Mouse (Mus musculus) ES-E14 (cell line): ENCODE measurements around the gene Cyb5d1.

Experiments
- CHD2 ChIP-seq: IDR thresholded peaks from 2 replicates; pipeline ENCODE4 v1.6.1; 2014; ENCODE audit warnings: mild to moderate bottlenecking, low read depth, low read length, inconsistent platforms
- HCFC1 ChIP-seq: IDR thresholded peaks from 2 replicates; pipeline ENCODE4 v1.6.1; 2012; ENCODE audit warnings: low read length, inconsistent platforms, borderline replicate concordance; ENCODE audit not compliant: insufficient read depth
- MAFK ChIP-seq: IDR thresholded peaks from 2 replicates; pipeline ENCODE4 v1.6.1; 2014; ENCODE audit warnings: mild to moderate bottlenecking, low read depth, low read length, inconsistent platforms; ENCODE audit not compliant: insufficient read depth
- ZC3H11A ChIP-seq: IDR thresholded peaks from 2 replicates; pipeline ENCODE4 v1.6.1; 2012; ENCODE audit warnings: low read depth, mild to moderate bottlenecking, inconsistent platforms, low read length, borderline replicate concordance
- ZNF384 ChIP-seq: IDR thresholded peaks from 2 replicates; pipeline ENCODE4 v1.6.1; 2012; ENCODE audit warnings: low read depth, low read length, inconsistent platforms

DNA sequence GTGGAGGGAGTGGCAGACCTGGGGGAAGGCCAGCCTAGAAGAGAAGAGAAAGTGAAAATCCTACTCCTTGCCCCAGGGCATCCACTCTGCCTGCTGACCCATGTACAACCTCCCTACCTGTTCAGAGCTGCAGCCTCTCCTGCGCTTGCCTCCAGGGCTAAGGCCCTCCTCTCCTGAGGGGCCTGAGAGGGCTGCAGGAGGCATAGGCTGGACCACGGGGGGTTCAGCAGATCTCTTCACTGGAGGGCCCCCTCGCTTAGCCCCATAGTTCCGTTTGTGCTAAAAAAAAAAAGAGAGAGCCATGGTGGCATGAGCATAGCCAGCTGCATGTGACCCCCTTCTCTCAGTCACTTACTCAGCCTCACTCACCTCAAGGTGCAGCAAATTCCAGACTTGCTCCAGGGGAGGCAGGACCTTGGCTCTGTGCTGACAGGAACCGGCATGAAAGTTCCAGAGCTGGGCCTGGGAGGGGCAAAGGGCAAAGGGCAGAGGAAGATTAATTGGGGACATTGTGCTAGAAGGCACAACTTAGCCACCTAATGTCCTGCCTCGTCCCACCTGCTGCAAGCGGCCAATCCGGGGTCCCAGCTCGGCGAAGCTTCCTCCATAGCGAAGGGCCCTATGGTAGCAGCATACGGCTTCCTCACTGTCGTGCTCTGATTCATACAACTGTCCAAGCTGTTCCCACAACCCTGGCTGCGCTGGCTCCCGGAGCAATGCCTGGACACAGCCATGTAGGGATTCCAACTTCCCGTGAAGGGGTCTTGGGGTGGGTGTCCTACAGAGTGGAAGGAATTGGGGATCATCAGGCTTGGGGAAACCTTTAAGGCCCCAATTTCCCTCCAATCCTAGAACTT lies 11.7 kb upstream of the Cyb5d1 start:
- TF ChIP-seq ZNF384 (no peak), CHD2 (no peak), HCFC1 (no peak), ZC3H11A (no peak), MAFK (no peak)
